In genomic region chr4:82099970-82100368, GRCm38 (mm10) we compare ENCODE assay signal across 28 mouse cellular contexts.
DNase-seq lines count a peak whose midpoint lies in the region; ATAC-seq and TF ChIP-seq lines count a peak whose summit lies in the region.
"Had no signal": no experiment of that assay in that cellular context is flagged by ENCODE, and none has a peak within 500 bp of the region (broad histone marks: within the 10 kb centered on the region; RNA-seq: fewer than 3 reads in every experiment).

No protein-coding gene starts in this region.

- no peak for ATAC-seq in stomach, embryonic 16.5 days (ENCODE audit: insufficient read depth, low FRiP score)
- ATAC-seq in stomach, postnatal 0 days (ENCODE audit: low FRiP score, low TSS enrichment): no peak
- ATAC-seq in embryonic facial prominence, embryonic 14.5 days (ENCODE audit: low read depth): peak; percentile 56
- no peak for ATAC-seq in limb, embryonic 15.5 days (ENCODE audit: insufficient number of reproducible peaks, low FRiP score, low TSS enrichment, low read depth)
- no peak for ATAC-seq in intestine, postnatal 0 days
- ATAC-seq: CD4-positive, CD25-positive, alpha-beta regulatory T cell, adult 4 months; hindbrain, postnatal 0 days; inflammation-experienced regulatory T-cells, adult 6 months; intestine, embryonic 16.5 days had no signal

- no peak for TF ChIP-seq EP300 in stomach, postnatal 0 days (optimal IDR thresholded peaks at IDR 0.05)

- no peak overlapping the region for H3K9ac ChIP-seq in stomach, embryonic 16.5 days (ENCODE audit: low read length)
- no peak overlapping the region for H3K9ac ChIP-seq in stomach, postnatal 0 days (ENCODE audit: low read length)
- no peak overlapping the region for H3K9ac ChIP-seq in embryonic facial prominence, embryonic 14.5 days (ENCODE audit: low read depth, low read length)
- H3K9ac ChIP-seq in limb, embryonic 15.5 days: no peak overlapping the region
- H3K9ac ChIP-seq in intestine, postnatal 0 days (ENCODE audit: low read depth, low read length): no peak overlapping the region
- H3K9ac ChIP-seq: forebrain, postnatal 0 days; heart, embryonic 12.5 days; heart, embryonic 15.5 days; hindbrain, embryonic 14.5 days had no signal

- H3K36me3 ChIP-seq in stomach, embryonic 16.5 days (ENCODE audit: control insufficient read depth, insufficient read depth, low read length): no peaks in the 10 kb centered on the region
- H3K36me3 ChIP-seq in stomach, postnatal 0 days (ENCODE audit: control insufficient read depth, insufficient read depth, low read length): no peaks in the 10 kb centered on the region
- no peaks in the 10 kb centered on the region for H3K36me3 ChIP-seq in embryonic facial prominence, embryonic 14.5 days (ENCODE audit: control insufficient read depth, insufficient read depth, low read length)
- H3K36me3 ChIP-seq in limb, embryonic 15.5 days: no peaks in the 10 kb centered on the region
- H3K36me3 ChIP-seq in intestine, postnatal 0 days (ENCODE audit: control insufficient read depth, insufficient read depth): no peaks in the 10 kb centered on the region
- H3K36me3 ChIP-seq: forebrain, embryonic 10.5 days; heart, embryonic 12.5 days; heart, embryonic 15.5 days had no signal

- H3K4me3 ChIP-seq in stomach, embryonic 16.5 days (replicated peaks; ENCODE audit: low read length): no peak overlapping the region
- H3K4me3 ChIP-seq in stomach, postnatal 0 days (ENCODE audit: low read depth, low read length): no peak overlapping the region
- H3K4me3 ChIP-seq in embryonic facial prominence, embryonic 14.5 days (ENCODE audit: low read depth, low read length): no peak overlapping the region
- H3K4me3 ChIP-seq in limb, embryonic 15.5 days: no peak overlapping the region
- no peak overlapping the region for H3K4me3 ChIP-seq in intestine, postnatal 0 days (ENCODE audit: low read depth, low read length)
- H3K4me3 ChIP-seq: erythroblast, embryonic 14.5 days; forebrain, embryonic 10.5 days; gastrocnemius, adult 2 months; heart, embryonic 12.5 days; heart, embryonic 15.5 days had no signal

- no peaks in the 10 kb centered on the region for H3K27me3 ChIP-seq in stomach, embryonic 16.5 days (ENCODE audit: control insufficient read depth, insufficient read depth, low read length)
- no peaks in the 10 kb centered on the region for H3K27me3 ChIP-seq in stomach, postnatal 0 days (ENCODE audit: control insufficient read depth, insufficient read depth, low read length)
- H3K27me3 ChIP-seq in embryonic facial prominence, embryonic 14.5 days (replicated peaks; ENCODE audit: control insufficient read depth, insufficient read depth, low read length): no peaks in the 10 kb centered on the region
- H3K27me3 ChIP-seq in limb, embryonic 15.5 days: no peaks in the 10 kb centered on the region
- H3K27me3 ChIP-seq in intestine, postnatal 0 days (replicated peaks; ENCODE audit: control insufficient read depth, insufficient read depth, low read length): no peaks in the 10 kb centered on the region
- H3K27me3 ChIP-seq: heart, embryonic 12.5 days; heart, embryonic 15.5 days had no signal

- 0 out of 2 replicates have a peak overlapping the region, but pooled peaks have one; percentile 17 for H3K27ac ChIP-seq in stomach, embryonic 16.5 days (ENCODE audit: low read length)
- no peak overlapping the region for H3K27ac ChIP-seq in stomach, postnatal 0 days (replicated peaks)
- peak overlapping the region; percentile 92 for H3K27ac ChIP-seq in embryonic facial prominence, embryonic 14.5 days (replicated peaks; ENCODE audit: low read depth, low read length)
- peak overlapping the region; percentile 68 for H3K27ac ChIP-seq in limb, embryonic 15.5 days
- no peak overlapping the region for H3K27ac ChIP-seq in intestine, postnatal 0 days (ENCODE audit: low read depth, low read length)
- H3K27ac ChIP-seq: forebrain, embryonic 10.5 days; gastrocnemius, adult 2 months; heart, embryonic 15.5 days; hindbrain, embryonic 14.5 days; hindbrain, postnatal 0 days had no signal

- no peaks in the 10 kb centered on the region for H3K9me3 ChIP-seq in stomach, embryonic 16.5 days (replicated peaks; ENCODE audit: control insufficient read depth, low read length)
- no peaks in the 10 kb centered on the region for H3K9me3 ChIP-seq in stomach, postnatal 0 days (ENCODE audit: control insufficient read depth, low read length)
- no peaks in the 10 kb centered on the region for H3K9me3 ChIP-seq in embryonic facial prominence, embryonic 14.5 days (ENCODE audit: control insufficient read depth, low read length)
- no peaks in the 10 kb centered on the region for H3K9me3 ChIP-seq in limb, embryonic 15.5 days
- no peaks in the 10 kb centered on the region for H3K9me3 ChIP-seq in intestine, postnatal 0 days (ENCODE audit: control insufficient read depth)
- H3K9me3 ChIP-seq: forebrain, embryonic 10.5 days; heart, embryonic 15.5 days had no signal

- no peaks in the 10 kb centered on the region for H3K4me1 ChIP-seq in stomach, embryonic 16.5 days (ENCODE audit: control insufficient read depth, insufficient read depth, low read length)
- no peaks in the 10 kb centered on the region for H3K4me1 ChIP-seq in stomach, postnatal 0 days (replicated peaks; ENCODE audit: control insufficient read depth, insufficient read depth)
- peaks cover 24% of the 10 kb centered on the region for H3K4me1 ChIP-seq in embryonic facial prominence, embryonic 14.5 days (ENCODE audit: control insufficient read depth, insufficient read depth, low read length)
- H3K4me1 ChIP-seq in limb, embryonic 15.5 days: peaks cover 11% of the 10 kb centered on the region
- H3K4me1 ChIP-seq in intestine, postnatal 0 days (replicated peaks; ENCODE audit: control insufficient read depth, insufficient read depth, low read length): no peaks in the 10 kb centered on the region
- H3K4me1 ChIP-seq: heart, embryonic 12.5 days had no signal

- no peak for DNase-seq in stomach, postnatal 0 days (ENCODE audit: low spot score)
- DNase-seq in embryonic facial prominence, embryonic 14.5 days (ENCODE audit: low spot score): peak; percentile 81
- DNase-seq in fat pad, adult 2 months (ENCODE audit: extremely low read depth, low read depth, low spot score): peak; percentile 99
- DNase-seq in cerebellum, adult 8-10 months: no peak
- no peak for DNase-seq in adrenal gland, postnatal 10 days
- DNase-seq: adrenal gland, adult 2 months; adrenal gland, postnatal 25 days; cerebellum, adult 18-20 months; cerebellum, adult 9-11 months; cerebellum, postnatal 25 days; gastrocnemius, adult 2 months; gastrocnemius, postnatal 14 days; heart, adult 18-20 months; heart, postnatal 10 days; heart, postnatal 4 days had no signal

- TF ChIP-seq CTCF in stomach, postnatal 0 days (IDR thresholded peaks at IDR 0.05; ENCODE audit: low read depth): no peak
- TF ChIP-seq CTCF in intestine, postnatal 0 days (IDR thresholded peaks at IDR 0.05; ENCODE audit: low read depth): no peak

- H3K4me2 ChIP-seq in stomach, embryonic 16.5 days (ENCODE audit: low read depth, low read length): no peak overlapping the region
- H3K4me2 ChIP-seq in stomach, postnatal 0 days (replicated peaks; ENCODE audit: low read depth): no peak overlapping the region
- H3K4me2 ChIP-seq in embryonic facial prominence, embryonic 14.5 days (ENCODE audit: low read depth, low read length): no peak overlapping the region
- no peak overlapping the region for H3K4me2 ChIP-seq in limb, embryonic 15.5 days
- H3K4me2 ChIP-seq in intestine, postnatal 0 days (replicated peaks; ENCODE audit: low read depth): no peak overlapping the region
- H3K4me2 ChIP-seq: heart, embryonic 12.5 days; heart, embryonic 15.5 days; hindbrain, embryonic 14.5 days had no signal

- WGBS in stomach, embryonic 16.5 days: 68% methylated on average over 6 of the region's 6 CpGs
- WGBS in stomach, postnatal 0 days: 57% methylated on average over 6 of the region's 6 CpGs
- 40% methylated on average over 6 of the region's 6 CpGs for WGBS in embryonic facial prominence, embryonic 14.5 days
- WGBS in limb, embryonic 15.5 days: 56% methylated on average over 6 of the region's 6 CpGs
- 82% methylated on average over 6 of the region's 6 CpGs for WGBS in intestine, postnatal 0 days

Comparison
In these comparisons a context has a peak if more than half of its experiments do, and no peak if none do; other contexts are left out.
1. H3K27ac ChIP-seq: peak in stomach, embryonic 16.5 days (single experiment), embryonic facial prominence, embryonic 14.5 days (single experiment) and limb, embryonic 15.5 days (single experiment); none in stomach, postnatal 0 days (single experiment) and intestine, postnatal 0 days (single experiment).
2. DNase-seq: peak in embryonic facial prominence, embryonic 14.5 days (single experiment) and fat pad, adult 2 months (single experiment); none in stomach, postnatal 0 days (single experiment), cerebellum, adult 8-10 months (single experiment) and adrenal gland, postnatal 10 days (single experiment).